Mouse (Mus musculus) G1E (cell line): Measurements from ENCODE around the gene Cep170b.

Source experiments
- CTCF ChIP-seq: IDR thresholded peaks from 2 replicates; pipeline ENCODE4 v1.5.1; 2012; ENCODE audit warnings: low read depth, low read length, inconsistent platforms, mixed read lengths
- TAL1 ChIP-seq: conservative IDR thresholded peaks from 2 replicates; pipeline ENCODE4 v1.6.1; 2012; ENCODE audit warnings: low read depth, low read length, inconsistent platforms, mixed read lengths

- no peak for TF ChIP-seq CTCF
- TF ChIP-seq TAL1: no peak
Measured at GRCm38 (mm10) chr12:112762018-112762417, 41.8 kb downstream of the Cep170b start.
